Mouse (Mus musculus): Measurements from ENCODE around the gene Secisbp2l.

Secisbp2l gene

GRCm38 (mm10) chr2:125783868-125784267, 1.2 kb upstream of the Secisbp2l start:
- Histone ChIP-seq H3K4me3 (replicated peaks; ENCODE audit: low read length) (no peak overlapping the region), H3K4me1 (replicated peaks; ENCODE audit: low read depth, low read length) (peaks cover 17% of the 10 kb centered on the region; the same call in 1 of the 2 replicates), H3K9me3 (ENCODE audit: low read length) (no peaks in the 10 kb centered on the region), H3K27me3 (ENCODE audit: insufficient read depth, low read length) (peaks cover 3% of the 10 kb centered on the region; the same call in 1 of the 2 replicates), H3K36me3 (ENCODE audit: insufficient read depth, low read length) (no peaks in the 10 kb centered on the region; the same call in 1 of the 2 replicates)
- TF ChIP-seq CTCF (conservative IDR thresholded peaks at IDR 0.05; ENCODE audit: low read length) (no peak), NANOG (IDR thresholded peaks at IDR 0.05; ENCODE audit: borderline replicate concordance, low read length) (no peak), POU5F1 (IDR thresholded peaks at IDR 0.05; ENCODE audit: borderline replicate concordance, low read length) (no peak)

- Histone ChIP-seq H3K9me3 (ENCODE audit: low read length) (no peaks in the 10 kb centered on the region), H3K36me3 (ENCODE audit: insufficient read depth, low read length) (no peaks in the 10 kb centered on the region; the same call in 1 of the 2 replicates), H3K27me3 (ENCODE audit: insufficient read depth, low read length) (no peaks in the 10 kb centered on the region), H3K4me1 (replicated peaks; ENCODE audit: low read depth, low read length) (peaks cover 17% of the 10 kb centered on the region; the same call in 1 of the 2 replicates), H3K4me3 (replicated peaks; ENCODE audit: low read length) (peak overlapping the region; percentile 94)
- TF ChIP-seq CTCF (conservative IDR thresholded peaks at IDR 0.05; ENCODE audit: low read length) (no peak), POU5F1 (IDR thresholded peaks at IDR 0.05; ENCODE audit: borderline replicate concordance, low read length) (no peak), NANOG (IDR thresholded peaks at IDR 0.05; ENCODE audit: borderline replicate concordance, low read length) (no peak)
These were observed 522 bp downstream of the Secisbp2l start for GRCm38 (mm10) chr2:125781978-125782718.

GRCm38 (mm10) chr2:125781006-125781405, 1.7 kb downstream of the Secisbp2l start:
- Histone ChIP-seq H3K4me3 (replicated peaks; ENCODE audit: low read length) (no peak overlapping the region), H3K36me3 (ENCODE audit: insufficient read depth, low read length) (no peaks in the 10 kb centered on the region; the same call in 1 of the 2 replicates), H3K9me3 (ENCODE audit: low read length) (no peaks in the 10 kb centered on the region), H3K27me3 (ENCODE audit: insufficient read depth, low read length) (no peaks in the 10 kb centered on the region), H3K4me1 (replicated peaks; ENCODE audit: low read depth, low read length) (peaks cover 17% of the 10 kb centered on the region; the same call in 1 of the 2 replicates)
- TF ChIP-seq NANOG (IDR thresholded peaks at IDR 0.05; ENCODE audit: borderline replicate concordance, low read length) (no peak), POU5F1 (IDR thresholded peaks at IDR 0.05; ENCODE audit: borderline replicate concordance, low read length) (no peak)

GRCm38 (mm10) chr2:125778380-125778779, 4.3 kb downstream of the Secisbp2l start:
- no peak overlapping the region for H3K4me3 ChIP-seq (replicated peaks; ENCODE audit: low read length)
- H3K9me3 ChIP-seq (ENCODE audit: low read length), result no peaks in the 10 kb centered on the region
- no peak for TF ChIP-seq NANOG (IDR thresholded peaks at IDR 0.05; ENCODE audit: borderline replicate concordance, low read length)
- TF ChIP-seq POU5F1 (IDR thresholded peaks at IDR 0.05; ENCODE audit: borderline replicate concordance, low read length), result no peak
- no peak for TF ChIP-seq CTCF (conservative IDR thresholded peaks at IDR 0.05; ENCODE audit: low read length)

GRCm38 (mm10) chr2:125777018-125777417, 5.7 kb downstream of the Secisbp2l start:
- Histone ChIP-seq H3K9me3 (ENCODE audit: low read length) (no peaks in the 10 kb centered on the region), H3K36me3 (ENCODE audit: insufficient read depth, low read length) (peaks cover 10% of the 10 kb centered on the region), H3K4me1 (replicated peaks; ENCODE audit: low read depth, low read length) (peaks cover 26% of the 10 kb centered on the region), H3K27me3 (ENCODE audit: insufficient read depth, low read length) (no peaks in the 10 kb centered on the region), H3K4me3 (replicated peaks; ENCODE audit: low read length) (no peak overlapping the region)
- no peak for TF ChIP-seq NANOG (IDR thresholded peaks at IDR 0.05; ENCODE audit: borderline replicate concordance, low read length)
- TF ChIP-seq POU5F1 (IDR thresholded peaks at IDR 0.05; ENCODE audit: borderline replicate concordance, low read length), result no peak
- no peak for TF ChIP-seq CTCF (conservative IDR thresholded peaks at IDR 0.05; ENCODE audit: low read length)

More at GRCm38 (mm10) chr2:125778380-125778779, 4.3 kb downstream of the Secisbp2l start:
- Histone ChIP-seq H3K36me3 (ENCODE audit: insufficient read depth, low read length) (peaks cover 6% of the 10 kb centered on the region; the same call in 1 of the 2 replicates), H3K4me1 (replicated peaks; ENCODE audit: low read depth, low read length) (peaks cover 32% of the 10 kb centered on the region), H3K27me3 (ENCODE audit: insufficient read depth, low read length) (no peaks in the 10 kb centered on the region)

GRCm38 (mm10) chr2:125775661-125776060, 7.0 kb downstream of the Secisbp2l start:
- TF ChIP-seq NANOG (IDR thresholded peaks at IDR 0.05; ENCODE audit: borderline replicate concordance, low read length), result no peak
- no peak for TF ChIP-seq POU5F1 (IDR thresholded peaks at IDR 0.05; ENCODE audit: borderline replicate concordance, low read length)
- no peak for TF ChIP-seq CTCF (conservative IDR thresholded peaks at IDR 0.05; ENCODE audit: low read length)
- Histone ChIP-seq H3K4me3 (replicated peaks; ENCODE audit: low read length) (no peak overlapping the region), H3K36me3 (ENCODE audit: insufficient read depth, low read length) (peaks cover 18% of the 10 kb centered on the region), H3K9me3 (ENCODE audit: low read length) (no peaks in the 10 kb centered on the region), H3K4me1 (replicated peaks; ENCODE audit: low read depth, low read length) (peaks cover 16% of the 10 kb centered on the region), H3K27me3 (ENCODE audit: insufficient read depth, low read length) (no peaks in the 10 kb centered on the region)

GRCm38 (mm10) chr2:125774846-125775245, 7.8 kb downstream of the Secisbp2l start:
- H3K4me3 ChIP-seq (replicated peaks; ENCODE audit: low read length), result no peak overlapping the region
- H3K9me3 ChIP-seq (ENCODE audit: low read length), result no peaks in the 10 kb centered on the region
- peaks cover 24% of the 10 kb centered on the region for H3K36me3 ChIP-seq (ENCODE audit: insufficient read depth, low read length)
- TF ChIP-seq CTCF (conservative IDR thresholded peaks at IDR 0.05; ENCODE audit: low read length) (no peak), POU5F1 (IDR thresholded peaks at IDR 0.05; ENCODE audit: borderline replicate concordance, low read length) (no peak), NANOG (IDR thresholded peaks at IDR 0.05; ENCODE audit: borderline replicate concordance, low read length) (no peak)
- H3K27me3 ChIP-seq (ENCODE audit: insufficient read depth, low read length), result no peaks in the 10 kb centered on the region
- H3K4me1 ChIP-seq (replicated peaks; ENCODE audit: low read depth, low read length), result peaks cover 16% of the 10 kb centered on the region

- Histone ChIP-seq H3K4me1 (replicated peaks; ENCODE audit: low read depth, low read length) (no peaks in the 10 kb centered on the region), H3K9me3 (ENCODE audit: low read length) (no peaks in the 10 kb centered on the region), H3K4me3 (replicated peaks; ENCODE audit: low read length) (no peak overlapping the region), H3K36me3 (ENCODE audit: insufficient read depth, low read length) (peaks cover 57% of the 10 kb centered on the region), H3K27me3 (ENCODE audit: insufficient read depth, low read length) (no peaks in the 10 kb centered on the region)
- TF ChIP-seq CTCF (conservative IDR thresholded peaks at IDR 0.05; ENCODE audit: low read length) (no peak), POU5F1 (IDR thresholded peaks at IDR 0.05; ENCODE audit: borderline replicate concordance, low read length) (no peak), NANOG (IDR thresholded peaks at IDR 0.05; ENCODE audit: borderline replicate concordance, low read length) (no peak)
These were observed 17.6 kb downstream of the Secisbp2l start for GRCm38 (mm10) chr2:125765029-125765428.

All from E14TG2a.4 (cell line).